Mouse (Mus musculus) NIH3T3 (cell line): ENCODE measurements at regions not wholly inside any gene's neighbourhood (a gene's known extent, or its start where the extent isn't known, plus 50 kb on each side); places are given as distances from the start of the nearest gene placed in this dataset.

ENCODE experiments used
- DNase-seq: peaks from one replicate; pipeline ENCODE4 v3.0.0-alpha.2; 2012; ENCODE audit warnings: low read depth

GRCm38 (mm10) chr6:31658447-31659199 lies 94.8 kb upstream of the Podxl start:
- DNase-seq, result no peak

- DNase-seq, result no peak
Measured at GRCm38 (mm10) chr6:31650791-31651476, 87.2 kb upstream of the Podxl start.

- no peak for DNase-seq
Measured at GRCm38 (mm10) chr6:31645261-31645660, 81.5 kb upstream of the Podxl start.

- DNase-seq, result no peak
Measured at GRCm38 (mm10) chr6:31644504-31644903, 80.7 kb upstream of the Podxl start.

GRCm38 (mm10) chr6:31642451-31642942 lies 78.7 kb upstream of the Podxl start:
- DNase-seq, result no peak

GRCm38 (mm10) chr6:31640745-31641144 lies 77.0 kb upstream of the Podxl start:
- DNase-seq, result no peak

GRCm38 (mm10) chr6:31639460-31639859 lies 75.7 kb upstream of the Podxl start:
- peak; percentile 79 for DNase-seq

- no peak for DNase-seq
Measured at GRCm38 (mm10) chr6:31638434-31639220, 74.8 kb upstream of the Podxl start.

- no peak for DNase-seq
Measured at GRCm38 (mm10) chr6:31637371-31638052, 73.7 kb upstream of the Podxl start.

GRCm38 (mm10) chr6:31636954-31637353 lies 73.2 kb upstream of the Podxl start:
- DNase-seq, result no peak

GRCm38 (mm10) chr6:31632485-31632884 lies 68.7 kb upstream of the Podxl start:
- DNase-seq, result no peak

- no peak for DNase-seq
Measured at GRCm38 (mm10) chr6:31630009-31630408, 66.2 kb upstream of the Podxl start.

- no peak for DNase-seq
Measured at GRCm38 (mm10) chr6:31627912-31628311, 64.1 kb upstream of the Podxl start.

GRCm38 (mm10) chr6:31625055-31625454 lies 61.3 kb upstream of the Podxl start:
- no peak for DNase-seq

GRCm38 (mm10) chr6:31624374-31624773 lies 60.6 kb upstream of the Podxl start:
- no peak for DNase-seq

GRCm38 (mm10) chr6:31621023-31621422 lies 57.2 kb upstream of the Podxl start:
- DNase-seq, result no peak

- DNase-seq, result no peak
Measured at GRCm38 (mm10) chr6:31618852-31619251, 55.1 kb upstream of the Podxl start.

GRCm38 (mm10) chr6:31617341-31617740 lies 53.6 kb upstream of the Podxl start:
- no peak for DNase-seq

GRCm38 (mm10) chr6:31615426-31615970 lies 51.7 kb upstream of the Podxl start:
- no peak for DNase-seq

GRCm38 (mm10) chr6:31614563-31614962 lies 50.8 kb upstream of the Podxl start:
- no peak for DNase-seq

GRCm38 (mm10) chr6:31613590-31614319 lies 50.0 kb upstream of the Podxl start:
- no peak for DNase-seq
